Mouse (Mus musculus) ES-E14 (cell line): ENCODE results near the gene Atoh8.

Experiments
- CHD2 ChIP-seq: IDR thresholded peaks from 2 replicates; pipeline ENCODE4 v1.6.1; 2014; ENCODE audit warnings: mild to moderate bottlenecking, low read depth, low read length, inconsistent platforms
- HCFC1 ChIP-seq: IDR thresholded peaks from 2 replicates; pipeline ENCODE4 v1.6.1; 2012; ENCODE audit warnings: low read length, inconsistent platforms, borderline replicate concordance; ENCODE audit not compliant: insufficient read depth
- MAFK ChIP-seq: IDR thresholded peaks from 2 replicates; pipeline ENCODE4 v1.6.1; 2014; ENCODE audit warnings: mild to moderate bottlenecking, low read depth, low read length, inconsistent platforms; ENCODE audit not compliant: insufficient read depth
- ZC3H11A ChIP-seq: IDR thresholded peaks from 2 replicates; pipeline ENCODE4 v1.6.1; 2012; ENCODE audit warnings: low read depth, mild to moderate bottlenecking, inconsistent platforms, low read length, borderline replicate concordance
- ZNF384 ChIP-seq: IDR thresholded peaks from 2 replicates; pipeline ENCODE4 v1.6.1; 2012; ENCODE audit warnings: low read depth, low read length, inconsistent platforms

GRCm38 (mm10) chr6:72260981-72261682 is 25.8 kb upstream of the Atoh8 start:
- TF ChIP-seq MAFK = no peak
- peak; percentile 87; the same call in 1 of the 2 replicates for TF ChIP-seq ZC3H11A
- no peak for TF ChIP-seq HCFC1
- TF ChIP-seq CHD2 = no peak
- TF ChIP-seq ZNF384 = peak; percentile 94
